Mouse (Mus musculus) lung, postnatal 36 days (tissue): ENCODE results near the gene Hsp90ab1.

ENCODE experiments used
- DNase-seq: peaks from one replicate; pipeline ENCODE4 v3.0.0; 2022; ENCODE audit warnings: mixed read lengths

Gene Hsp90ab1

GRCm38 (mm10) chr17:45556514-45557245 is 16.4 kb downstream of the Hsp90ab1 start:
- DNase-seq, result no peak

GRCm38 (mm10) chr17:45556107-45556489 is 17.0 kb downstream of the Hsp90ab1 start:
- DNase-seq, result no peak

GRCm38 (mm10) chr17:45555452-45556106 is 17.5 kb downstream of the Hsp90ab1 start, which contains the start of gene Nfkbie:
Nfkbie (plus strand) TSS chr17:45555703.
- peak; percentile 98 for DNase-seq

DNA sequence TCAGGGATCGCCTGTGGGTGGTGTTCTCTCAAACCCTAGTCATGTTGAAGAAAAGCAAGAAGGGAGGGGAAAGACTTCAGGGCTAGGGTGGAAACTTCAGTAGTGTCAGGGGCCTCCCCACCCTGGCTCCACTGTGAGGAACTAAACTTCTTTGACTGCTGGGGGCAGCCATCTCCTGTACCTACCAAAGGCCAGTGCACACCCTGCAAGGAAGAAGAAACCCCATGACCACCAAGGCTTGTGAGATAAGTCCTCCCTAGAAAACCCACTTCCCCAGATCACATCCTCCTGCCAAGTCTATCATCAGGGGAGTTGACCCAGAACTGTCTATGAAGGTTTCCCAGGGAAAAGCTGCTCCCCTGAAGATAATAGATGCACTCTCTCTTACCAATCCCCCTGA is 18.7 kb downstream of the Hsp90ab1 start:
- DNase-seq, result no peak

DNA sequence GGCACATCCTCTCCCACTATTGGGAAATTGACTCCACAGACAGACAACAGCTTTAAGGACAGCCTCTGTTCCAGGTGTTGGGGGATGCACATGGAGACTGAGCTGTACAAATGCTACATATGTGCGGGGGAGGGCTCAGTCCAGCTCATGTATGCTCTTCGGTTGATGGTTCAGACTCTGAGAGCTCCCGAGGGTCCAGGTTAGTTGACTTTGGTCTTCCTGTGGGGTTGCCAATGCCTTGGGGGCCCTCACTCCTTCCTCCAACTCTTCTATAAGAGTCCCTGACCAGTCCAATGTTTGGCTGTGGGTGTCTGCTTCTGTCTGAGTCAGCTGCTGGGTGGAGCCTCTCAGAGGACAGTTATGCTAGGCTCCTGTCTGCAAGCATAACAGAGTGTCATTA is 20.0 kb downstream of the Hsp90ab1 start:
- DNase-seq, result no peak

GRCm38 (mm10) chr17:45551816-45552451 is 21.1 kb downstream of the Hsp90ab1 start:
- DNase-seq, result peak; percentile 87

- no peak for DNase-seq
Measured at GRCm38 (mm10) chr17:45551249-45551796, 21.7 kb downstream of the Hsp90ab1 start.

DNA sequence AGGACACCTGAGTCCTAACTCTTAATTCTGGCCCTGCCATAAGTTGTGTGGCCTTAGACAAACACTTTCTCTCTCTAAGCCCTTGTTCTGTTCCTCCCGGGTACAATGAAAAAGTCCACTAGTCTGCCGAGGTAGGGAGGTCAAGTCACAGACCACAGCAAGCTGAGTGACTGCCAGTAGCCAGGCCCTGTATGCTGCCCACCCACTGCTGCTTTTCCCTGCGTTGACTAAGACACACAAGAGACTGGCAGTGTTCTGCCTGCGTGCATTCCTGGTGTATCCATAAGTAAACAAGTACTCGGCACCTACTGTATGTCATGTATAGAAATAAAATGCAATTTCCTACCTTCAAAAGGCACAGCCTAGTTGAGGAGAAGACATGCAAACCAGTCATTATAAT is 22.8 kb downstream of the Hsp90ab1 start:
- DNase-seq, result no peak

- no peak for DNase-seq
Measured at GRCm38 (mm10) chr17:45549617-45550181, 23.4 kb downstream of the Hsp90ab1 start, which contains the start of gene Tmem151b. Tmem151b (minus strand) TSS chr17:45549677.

- DNase-seq, result no peak
Measured at GRCm38 (mm10) chr17:45548541-45549512, 24.2 kb downstream of the Hsp90ab1 start.

DNA sequence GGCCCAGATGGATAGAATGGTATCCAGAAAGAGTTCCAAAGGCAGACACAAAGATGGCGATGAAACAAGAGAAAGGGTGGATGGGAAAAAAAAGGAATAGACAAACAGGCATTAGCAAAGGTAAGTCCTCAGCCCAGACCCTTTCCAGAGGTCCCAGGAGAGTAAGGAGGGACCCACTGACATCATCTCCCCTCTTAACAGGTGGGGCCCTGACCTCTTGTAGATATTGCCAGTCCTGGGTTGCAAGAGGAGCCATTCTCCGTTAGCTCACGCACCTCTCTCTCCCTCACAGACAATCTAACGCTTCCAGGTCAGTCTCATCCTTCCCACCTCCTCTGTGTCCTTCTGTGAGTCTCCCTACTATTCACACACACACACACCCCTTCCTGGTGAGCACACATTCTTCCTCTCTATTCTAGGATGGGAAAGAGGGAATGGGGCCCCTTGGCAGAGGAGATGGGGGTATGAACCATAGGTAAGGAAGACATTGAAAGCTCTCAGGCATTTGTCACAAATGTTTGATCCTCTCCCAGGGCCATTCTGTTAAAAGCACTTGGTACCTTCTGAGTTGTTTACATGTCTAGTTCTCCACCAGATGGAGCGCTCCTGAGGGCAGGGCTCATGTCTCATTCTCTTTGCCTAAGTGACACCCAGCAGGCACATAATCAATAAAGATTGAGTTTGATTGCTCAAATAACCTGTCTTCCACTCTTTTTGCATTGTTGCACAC is 25.4 kb downstream of the Hsp90ab1 start:
- DNase-seq, result no peak

- no peak for DNase-seq
Measured at GRCm38 (mm10) chr17:45546941-45547340, 26.1 kb downstream of the Hsp90ab1 start.

- no peak for DNase-seq
Measured at GRCm38 (mm10) chr17:45545278-45545961, 27.7 kb downstream of the Hsp90ab1 start.

DNA sequence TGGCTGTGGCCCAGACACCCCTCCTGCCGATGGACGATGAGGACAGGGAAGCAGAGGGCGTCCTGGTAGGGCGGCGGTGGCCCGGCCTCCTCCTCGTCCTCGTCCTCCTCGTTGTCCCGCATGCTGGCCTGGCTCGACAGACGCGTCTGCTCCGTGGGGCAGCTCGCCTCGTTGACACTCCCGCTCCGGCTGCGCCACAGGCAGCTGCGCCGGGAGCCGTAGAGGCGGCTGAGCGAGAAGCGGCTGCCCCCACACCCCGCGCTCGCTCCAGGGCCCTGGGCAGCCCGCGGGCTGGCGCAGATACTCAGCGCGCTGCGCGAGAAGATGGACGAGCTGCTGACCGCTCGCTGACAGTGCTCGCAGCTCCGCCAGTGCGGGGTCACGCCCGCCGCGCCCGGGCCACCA is 28.2 kb downstream of the Hsp90ab1 start:
- DNase-seq, result no peak

GRCm38 (mm10) chr17:45544001-45544872 is 28.8 kb downstream of the Hsp90ab1 start:
- no peak for DNase-seq

DNA sequence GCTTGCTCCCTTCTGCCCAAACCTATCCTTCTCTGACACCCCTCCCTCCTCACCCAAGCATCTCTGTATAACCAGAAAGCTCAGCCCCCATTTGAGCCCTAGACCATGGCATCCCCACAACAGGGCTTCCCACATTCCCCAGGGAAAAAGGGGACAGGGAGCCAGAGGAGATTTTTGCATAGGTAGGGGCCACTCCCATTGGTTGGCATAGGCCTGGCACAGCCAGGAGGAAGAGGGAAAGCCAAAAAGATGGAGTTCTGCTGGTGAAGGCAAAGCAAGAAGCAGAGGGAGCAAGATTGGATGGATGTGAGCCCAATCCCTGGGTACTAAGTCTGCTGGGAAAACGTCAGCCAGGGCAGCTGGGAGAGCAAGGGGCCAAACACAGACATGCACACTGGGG is 30.0 kb downstream of the Hsp90ab1 start:
- DNase-seq, result no peak

DNA sequence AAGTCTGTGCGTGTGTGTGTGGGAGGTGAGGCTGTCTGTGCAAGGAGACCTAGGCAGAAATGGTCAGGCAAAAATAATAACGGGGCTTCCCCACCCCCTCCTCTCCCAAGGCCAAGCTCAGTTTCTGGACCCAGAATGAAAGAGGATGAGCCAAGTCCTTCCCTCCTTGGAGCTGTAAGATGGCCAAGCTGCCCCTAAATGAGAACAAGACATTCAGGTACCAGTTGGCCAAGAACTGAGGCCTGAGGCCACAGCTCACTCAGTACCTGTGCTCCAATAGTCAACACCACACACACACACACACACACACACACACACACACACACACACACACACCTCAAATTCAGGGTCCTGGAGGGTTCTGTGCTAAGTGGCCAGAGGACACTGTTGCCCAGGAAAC is 30.4 kb downstream of the Hsp90ab1 start:
- DNase-seq, result no peak

DNA sequence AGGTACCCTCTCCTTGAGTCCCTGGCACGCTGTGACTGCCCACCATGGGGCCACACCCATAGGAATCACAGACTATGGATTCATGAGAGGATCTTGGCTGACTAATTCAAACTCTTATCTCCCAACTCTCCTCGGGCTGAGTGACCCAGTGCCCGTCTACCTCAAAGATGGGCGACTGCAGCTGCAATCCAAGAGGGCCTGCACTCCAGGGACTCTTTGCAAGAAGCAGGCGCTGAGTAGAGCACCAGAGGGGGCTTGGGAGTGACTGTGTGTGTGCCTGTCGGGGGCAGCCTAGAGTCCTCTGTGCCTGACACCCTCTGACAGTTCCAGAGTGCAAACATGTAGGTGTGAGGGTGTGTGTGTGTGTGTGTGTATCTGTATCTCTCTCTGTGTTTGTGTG is 30.9 kb downstream of the Hsp90ab1 start:
- no peak for DNase-seq

DNA sequence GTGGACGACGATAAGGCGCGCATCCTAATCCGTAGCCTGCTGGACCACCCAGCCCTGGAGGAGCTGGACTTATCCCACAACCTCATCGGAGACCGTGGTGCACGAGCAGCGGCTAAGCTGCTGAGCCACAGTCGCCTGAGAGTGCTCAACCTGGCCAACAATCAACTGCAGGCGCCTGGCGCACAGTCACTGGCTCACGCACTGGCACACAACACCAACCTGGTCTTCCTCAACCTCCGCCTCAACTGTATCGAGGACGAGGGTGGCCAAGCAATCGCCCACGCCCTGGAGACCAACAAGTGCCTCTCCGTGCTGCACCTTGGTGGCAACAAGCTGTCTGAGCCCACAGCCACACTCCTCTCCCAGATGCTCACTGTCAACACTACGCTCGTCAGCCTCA is 33.4 kb downstream of the Hsp90ab1 start:
- DNase-seq, result no peak

- no peak for DNase-seq
Measured at GRCm38 (mm10) chr17:45538394-45538793, 34.7 kb downstream of the Hsp90ab1 start.
